In the genomic region with DNA sequence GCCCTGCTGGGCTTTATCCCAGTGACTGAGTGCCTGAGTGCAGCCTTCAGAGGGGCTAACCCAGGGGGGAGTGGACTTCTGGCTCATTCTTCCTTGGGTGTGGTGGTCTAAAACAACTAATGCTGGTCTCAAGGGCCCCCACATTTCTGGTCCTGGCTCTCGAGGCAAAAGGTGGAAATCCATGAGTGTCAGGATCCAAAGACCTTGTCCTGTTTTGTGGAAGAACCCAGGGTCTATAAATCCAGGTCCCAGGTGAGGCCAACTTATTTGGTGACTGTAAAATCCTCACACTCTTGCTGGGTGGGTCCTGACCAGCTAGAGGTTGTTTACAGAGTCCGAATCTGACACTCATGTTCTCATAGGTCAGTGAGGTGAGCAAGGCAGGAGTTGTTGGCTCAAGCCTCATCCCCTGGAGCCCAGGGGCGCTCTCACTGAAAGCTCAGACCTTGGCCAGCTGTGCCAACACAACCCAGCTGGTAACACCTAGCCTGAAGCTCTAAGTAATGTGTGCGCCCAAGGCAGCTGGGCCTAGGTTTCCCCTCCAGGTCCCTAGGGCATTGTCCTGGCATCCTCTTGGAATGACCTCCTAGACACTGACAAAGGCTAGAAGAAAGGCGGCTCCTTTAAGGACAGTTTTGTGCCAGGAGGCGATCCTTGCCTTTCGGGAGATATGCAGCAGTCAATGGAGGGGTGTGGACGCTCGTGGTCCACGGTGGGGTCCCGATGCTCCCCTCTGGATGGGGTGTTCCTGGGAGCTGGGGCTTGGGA, we compare ENCODE assay signal across 7 mouse cellular contexts. TPM values are rescaled to one million over a fixed set of nuclear protein-coding genes. Genes with fewer than 3 reads are reported as not detected.
DNase-seq lines count a peak whose midpoint lies in the region; ATAC-seq and TF ChIP-seq lines count a peak whose summit lies in the region.

No protein-coding gene starts in this region.

- H3K27ac ChIP-seq in ES-E14 (ENCODE audit: insufficient read depth, low read depth, low read length, poor library complexity, severe bottlenecking): no peak overlapping the region
- peak overlapping the region; percentile 66 for H3K27ac ChIP-seq in brown adipose tissue, adult 24 weeks (replicated peaks; ENCODE audit: low read depth, low read length)
- peak overlapping the region; percentile 5 to 29; a peak in 2 of 4 replicates for H3K27ac ChIP-seq in heart, embryonic 14.5 days (replicated peaks in 1 of 2; ENCODE audit: control insufficient read depth in 1 of 2, insufficient read depth in 1 of 2, low read depth in 2 of 2, low read length in 2 of 2)
- peak overlapping the region; percentile 99 for H3K27ac ChIP-seq in neural tube, embryonic 13.5 days (replicated peaks)

- H3K4me3 ChIP-seq in ES-E14 (ENCODE audit: insufficient read depth in 1 of 2, low read depth in 1 of 2, low read length in 2 of 2, poor library complexity in 1 of 2, severe bottlenecking in 1 of 2): peak overlapping the region; percentile 33 to 45
- H3K4me3 ChIP-seq in brown adipose tissue, adult 24 weeks (ENCODE audit: insufficient read depth, low read depth, low read length): peak overlapping the region; percentile 51
- peak overlapping the region; percentile 33 to 34 for H3K4me3 ChIP-seq in heart, embryonic 14.5 days (ENCODE audit: control insufficient read depth in 1 of 2, insufficient read depth in 1 of 2, low read depth in 1 of 2, low read length in 2 of 2)
- peak overlapping the region; percentile 23 for H3K4me3 ChIP-seq in neural tube, embryonic 13.5 days

- H3K9me3 ChIP-seq in ES-E14 (ENCODE audit: control insufficient read depth, insufficient read depth, low read depth, low read length): no peaks in the 10 kb centered on the region
- H3K9me3 ChIP-seq in heart, embryonic 14.5 days (ENCODE audit: control insufficient read depth, low read length): no peaks in the 10 kb centered on the region
- H3K9me3 ChIP-seq in neural tube, embryonic 13.5 days: no peaks in the 10 kb centered on the region

- 26% methylated on average over 11 of the region's 11 CpGs for WGBS in heart, embryonic 14.5 days
- 17% methylated on average over 11 of the region's 11 CpGs for WGBS in neural tube, embryonic 13.5 days

- in situ Hi-C loops in ES-E14 (cut with MboI; ENCODE audit: low sequenced_read_pairs in 2 of 2, unreplicated experiment in 2 of 2): loop anchor here in 1 of 2 experiments (25.0 kb wide), 1 partner anchor 1137 kb away; the partner anchor contains the start of gene Cbx4

- H3K36me3 ChIP-seq in ES-E14 (ENCODE audit: control insufficient read depth, insufficient read depth, low read length, poor library complexity, severe bottlenecking): peaks cover 3% of the 10 kb centered on the region; the same call in 1 of the 2 replicates
- H3K36me3 ChIP-seq in heart, embryonic 14.5 days (ENCODE audit: control insufficient read depth, insufficient read depth, low read length): no peaks in the 10 kb centered on the region
- H3K36me3 ChIP-seq in neural tube, embryonic 13.5 days: no peaks in the 10 kb centered on the region

- no peak for DNase-seq in ES-E14 (ENCODE audit: low read depth, low spot score)
- peak; percentile 65 for DNase-seq in kidney, postnatal 14 days
- DNase-seq in ovary, postnatal 10 days (ENCODE audit: low spot score): no peak
- no peak for DNase-seq in ovary, postnatal 36 days (ENCODE audit: low spot score)

- ATAC-seq in heart, embryonic 14.5 days (ENCODE audit: insufficient number of reproducible peaks, insufficient read depth, low FRiP score, low read depth): no peak
- 0 out of 2 replicates have a peak, but pooled peaks have one; percentile 24 for ATAC-seq in neural tube, embryonic 13.5 days (ENCODE audit: low read depth)

- H3K9ac ChIP-seq in ES-E14 (ENCODE audit: insufficient read depth, low read depth, low read length, poor library complexity, severe bottlenecking): peak overlapping the region; percentile 40; the same call in 1 of the 2 replicates
- peak overlapping the region; percentile 100 for H3K9ac ChIP-seq in heart, embryonic 14.5 days (ENCODE audit: low read length)
- H3K9ac ChIP-seq in neural tube, embryonic 13.5 days: peak overlapping the region; percentile 98

- H3K4me2 ChIP-seq in heart, embryonic 14.5 days (ENCODE audit: low read length): peak overlapping the region; percentile 78
- peak overlapping the region; percentile 99 for H3K4me2 ChIP-seq in neural tube, embryonic 13.5 days

- peaks cover 0 to 18% of the 10 kb centered on the region in 2 experiments; a peak in 2 of 4 replicates for H3K4me1 ChIP-seq in ES-E14 (ENCODE audit: control insufficient read depth in 2 of 2, insufficient read depth in 2 of 2, low read length in 2 of 2, poor library complexity in 1 of 2)
- peaks cover 55% of the 10 kb centered on the region for H3K4me1 ChIP-seq in brown adipose tissue, adult 24 weeks (ENCODE audit: control insufficient read depth, insufficient read depth, insufficient read length, low read length)
- peaks cover 72 to 85% of the 10 kb centered on the region in 2 experiments for H3K4me1 ChIP-seq in heart, embryonic 14.5 days (ENCODE audit: control insufficient read depth in 2 of 2, insufficient read depth in 2 of 2, low read length in 2 of 2)
- H3K4me1 ChIP-seq in neural tube, embryonic 13.5 days (replicated peaks): peaks cover 97% of the 10 kb centered on the region

- H3K27me3 ChIP-seq in heart, embryonic 14.5 days (ENCODE audit: control insufficient read depth, insufficient read depth, low read length): no peaks in the 10 kb centered on the region
- no peaks in the 10 kb centered on the region for H3K27me3 ChIP-seq in neural tube, embryonic 13.5 days

TF ChIP-seq in ES-E14, 5 proteins besides CTCF, POLR2A, EP300 and RAD21:
- no peak for TF ChIP-seq CHD2 (IDR thresholded peaks at IDR 0.05; ENCODE audit: low read depth, low read length)
- TF ChIP-seq ZC3H11A (IDR thresholded peaks at IDR 0.05; ENCODE audit: borderline replicate concordance, low read depth, low read length): no peak
- TF ChIP-seq ZNF384 (IDR thresholded peaks at IDR 0.05; ENCODE audit: low read depth, low read length): no peak
- TF ChIP-seq MAFK (IDR thresholded peaks at IDR 0.05; ENCODE audit: insufficient read depth, low read depth, low read length): no peak
- TF ChIP-seq HCFC1 (IDR thresholded peaks at IDR 0.05; ENCODE audit: borderline replicate concordance, insufficient read depth, low read length): no peak

RNA-seq across cellular contexts. Expression of gene Bahcc1, which starts 8.1 kb away (rescaled TPM):
- 11.7 and 16.3 TPM in 2 replicates for total RNA-seq in ES-E14 (2012; rRNA removed)
- polyA plus RNA-seq in brown adipose tissue, adult 24 weeks (2012; ENCODE audit: insufficient read depth, insufficient read length, missing spikeins): 5.7 and 5.9 TPM in 2 replicates
- polyA plus RNA-seq in heart, embryonic 14.5 days (2014; fragmentation: Nextera tagmentation; extraction: Ambion mirVana): 8.8 and 9.1 TPM in 2 replicates
- polyA plus RNA-seq in neural tube, embryonic 13.5 days (2015; fragmentation: Nextera tagmentation; extraction: Ambion mirVana): 13.6 and 15.3 TPM in 2 replicates

Comparison
In these comparisons a context has a peak if more than half of its experiments do, and no peak if none do; other contexts are left out.
1. H3K9ac ChIP-seq: peak in every context shown above with its lines; median percentile 100 in heart, embryonic 14.5 days; 98 in neural tube, embryonic 13.5 days; 40 in ES-E14.